Mouse (Mus musculus) urinary bladder, postnatal 10 days (tissue): Measurements from ENCODE around the gene Trim7.
A peak's percentile ranks its signal among the peaks of the same experiment; 100 is the strongest.
"Not testable (repeated sequence)": the region's sequence is repeated elsewhere in the genome, so short reads cannot be mapped to it uniquely, and the experiment has no call there.

ENCODE experiments used
- DNase-seq: peaks from one replicate; pipeline ENCODE4 v3.0.0; 2022; ENCODE audit warnings: low spot score

Gene Trim7

GRCm38 (mm10) chr11:48803988-48804387, 22.0 kb upstream of the Trim7 start:
- no peak for DNase-seq

- no peak for DNase-seq
These were observed 21.0 kb upstream of the Trim7 start for GRCm38 (mm10) chr11:48804922-48805321.

GRCm38 (mm10) chr11:48806856-48807562, 18.9 kb upstream of the Trim7 start:
- DNase-seq, result no peak

- DNase-seq, result no peak
These were observed 18.2 kb upstream of the Trim7 start for GRCm38 (mm10) chr11:48807563-48808303.

- no peak for DNase-seq
These were observed 17.7 kb upstream of the Trim7 start for GRCm38 (mm10) chr11:48808304-48808646.

GRCm38 (mm10) chr11:48808737-48809433, 17.1 kb upstream of the Trim7 start:
- peak; percentile 20 for DNase-seq

GRCm38 (mm10) chr11:48809434-48809830, 16.5 kb upstream of the Trim7 start:
- DNase-seq, result no peak

GRCm38 (mm10) chr11:48810142-48810541, 15.8 kb upstream of the Trim7 start:
- no peak for DNase-seq

- DNase-seq, result no peak
These were observed 12.2 kb upstream of the Trim7 start for GRCm38 (mm10) chr11:48813782-48814181.

- no peak for DNase-seq
These were observed 10.1 kb upstream of the Trim7 start for GRCm38 (mm10) chr11:48815851-48816250.

GRCm38 (mm10) chr11:48816281-48816781, 9.6 kb upstream of the Trim7 start:
- DNase-seq, result no peak

GRCm38 (mm10) chr11:48816800-48817665, 8.9 kb upstream of the Trim7 start, which contains the start of gene Trim41:
Gene Trim41, minus strand, starts transcription at chr11:48817353.
- peak; percentile 95 for DNase-seq

GRCm38 (mm10) chr11:48817794-48818193, 8.1 kb upstream of the Trim7 start:
- DNase-seq, result no peak

GRCm38 (mm10) chr11:48818346-48818745, 7.6 kb upstream of the Trim7 start:
- DNase-seq, result no peak

GRCm38 (mm10) chr11:48819614-48820307, 6.2 kb upstream of the Trim7 start:
- no peak for DNase-seq

- DNase-seq, result no peak
These were observed 5.6 kb upstream of the Trim7 start for GRCm38 (mm10) chr11:48820308-48820674.

GRCm38 (mm10) chr11:48821299-48821698, 4.6 kb upstream of the Trim7 start:
- DNase-seq, result not testable (repeated sequence)

- no peak for DNase-seq
These were observed 3.0 kb upstream of the Trim7 start for GRCm38 (mm10) chr11:48822768-48823512.

- DNase-seq, result no peak
These were observed 2.4 kb upstream of the Trim7 start for GRCm38 (mm10) chr11:48823536-48823972.

- no peak for DNase-seq
These were observed 1.6 kb upstream of the Trim7 start for GRCm38 (mm10) chr11:48824311-48824830.
